Mouse (Mus musculus): ENCODE data around the gene 2210408I21Rik. TPM values are rescaled to one million over a fixed set of nuclear protein-coding genes. Genes with fewer than 3 reads are reported as not detected.

Gene 2210408I21Rik
- total RNA-seq, 2 experiments from 2014 or later, result 7.0 to 10.0 TPM

GRCm38 (mm10) chr13:77275172-77275747 lies 139.9 kb downstream of the 2210408I21Rik start:
- no peak for DNase-seq

DNA sequence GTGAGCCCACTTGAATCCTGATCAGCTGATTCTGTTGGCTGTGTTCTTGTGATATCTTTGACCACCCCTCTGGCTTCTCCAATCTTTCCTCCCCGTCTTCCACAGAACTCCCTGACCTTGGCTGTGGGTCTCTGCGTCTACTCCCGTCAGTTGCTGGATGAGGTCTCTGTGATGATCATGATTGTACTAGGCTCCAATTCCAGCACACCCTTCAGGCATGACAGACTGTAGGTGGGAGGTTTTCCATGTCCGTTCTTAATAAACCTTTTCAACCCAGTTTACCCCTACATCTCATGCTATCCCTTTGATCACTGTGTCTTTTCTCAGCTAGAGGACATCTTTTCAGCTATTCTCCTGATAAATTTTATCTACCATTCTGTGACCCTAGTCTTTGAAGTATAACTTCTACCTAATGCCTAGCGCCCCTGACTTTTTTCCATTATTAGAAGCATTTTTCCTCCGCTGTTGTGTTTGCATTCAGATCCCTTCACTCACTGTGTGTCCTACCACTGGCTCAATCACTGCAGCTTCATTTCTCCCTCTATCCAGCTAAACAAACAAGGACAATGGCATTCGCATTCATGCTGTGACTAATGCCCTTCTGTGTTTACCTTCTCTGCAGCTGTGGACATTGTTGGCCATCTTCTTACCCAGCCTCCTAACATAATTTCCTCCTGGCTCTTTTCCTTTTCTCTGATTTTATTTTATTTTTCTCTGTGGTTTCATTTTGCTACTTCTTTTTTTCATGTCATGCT lies 143.5 kb downstream of the 2210408I21Rik start:
- DNase-seq, result no peak

DNA sequence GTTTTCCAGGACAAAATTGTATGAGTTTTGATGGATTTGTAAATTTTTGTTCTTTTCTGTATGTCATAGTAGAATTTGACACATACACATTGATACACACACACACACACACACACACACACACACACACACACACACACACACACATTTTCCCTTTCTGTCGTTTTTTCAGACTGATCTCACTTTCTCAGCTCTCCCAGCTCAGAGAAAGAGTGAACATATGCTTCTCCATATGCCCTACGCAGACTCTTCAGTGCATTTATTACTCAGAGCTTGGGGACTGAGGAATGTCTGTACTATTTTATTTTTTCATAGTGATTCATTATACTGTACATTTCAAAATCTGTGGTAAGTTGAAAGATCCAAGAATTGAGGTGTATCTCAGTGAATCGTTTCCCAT lies 160.2 kb downstream of the 2210408I21Rik start:
- no peak for DNase-seq

- no peak for DNase-seq
These were observed 188.8 kb downstream of the 2210408I21Rik start for GRCm38 (mm10) chr13:77324101-77324500.

DNA sequence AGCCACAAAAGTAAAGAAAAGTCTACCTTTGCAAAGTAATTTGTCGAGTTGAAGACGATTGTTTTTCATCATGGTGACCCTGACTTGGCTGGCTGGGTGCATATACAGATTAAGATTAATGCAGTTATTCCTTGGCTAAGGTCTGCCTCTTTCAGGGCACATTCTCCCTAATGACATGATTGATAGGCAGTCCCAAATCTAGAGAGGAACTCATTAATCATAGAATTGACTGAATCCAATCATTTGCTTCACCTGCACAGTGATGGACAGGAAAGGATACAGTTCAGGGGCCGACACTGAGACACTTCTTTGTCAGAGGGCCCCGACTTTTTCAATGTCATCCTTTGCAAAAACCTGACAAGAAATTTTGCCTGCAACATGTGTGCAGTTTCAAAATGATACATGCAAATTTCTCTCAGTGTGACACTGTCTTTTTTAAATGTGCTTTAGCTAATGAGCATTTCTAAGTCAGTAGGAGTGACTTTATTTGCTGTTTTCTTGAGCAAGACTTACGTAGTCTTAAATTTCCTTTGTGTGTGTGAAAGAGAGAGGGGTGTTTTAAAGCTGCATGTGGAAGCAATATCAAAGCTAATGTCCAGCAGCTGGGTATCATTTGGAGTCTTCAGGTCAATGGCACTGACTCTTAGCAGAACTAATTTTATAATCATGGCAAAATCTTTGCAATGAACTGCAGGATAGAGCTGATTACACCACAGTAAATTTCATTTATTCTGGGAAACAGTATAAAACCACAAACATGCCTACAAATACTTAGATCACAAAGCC lies 191.0 kb downstream of the 2210408I21Rik start:
- no peak for DNase-seq

DNA sequence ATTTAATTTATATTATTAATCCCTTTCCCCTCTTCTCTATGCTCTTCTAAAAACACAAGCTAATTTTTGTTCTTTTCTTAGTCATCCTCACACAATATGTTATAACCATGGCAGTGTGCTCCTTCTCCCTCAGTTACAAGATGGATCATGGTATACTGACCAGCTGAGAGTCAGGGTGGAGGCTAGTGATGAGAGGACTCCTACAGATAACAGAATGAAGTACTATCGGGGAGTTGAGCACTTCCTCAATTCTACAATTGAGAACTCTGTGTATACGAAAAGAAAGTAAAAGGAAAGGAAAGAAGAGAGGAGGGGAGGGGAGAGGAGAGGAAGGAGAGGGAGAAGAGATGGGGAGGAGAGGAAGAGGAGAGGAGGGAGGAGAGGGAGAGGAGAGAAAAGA lies 206.8 kb downstream of the 2210408I21Rik start:
- DNase-seq, result no peak

DNA sequence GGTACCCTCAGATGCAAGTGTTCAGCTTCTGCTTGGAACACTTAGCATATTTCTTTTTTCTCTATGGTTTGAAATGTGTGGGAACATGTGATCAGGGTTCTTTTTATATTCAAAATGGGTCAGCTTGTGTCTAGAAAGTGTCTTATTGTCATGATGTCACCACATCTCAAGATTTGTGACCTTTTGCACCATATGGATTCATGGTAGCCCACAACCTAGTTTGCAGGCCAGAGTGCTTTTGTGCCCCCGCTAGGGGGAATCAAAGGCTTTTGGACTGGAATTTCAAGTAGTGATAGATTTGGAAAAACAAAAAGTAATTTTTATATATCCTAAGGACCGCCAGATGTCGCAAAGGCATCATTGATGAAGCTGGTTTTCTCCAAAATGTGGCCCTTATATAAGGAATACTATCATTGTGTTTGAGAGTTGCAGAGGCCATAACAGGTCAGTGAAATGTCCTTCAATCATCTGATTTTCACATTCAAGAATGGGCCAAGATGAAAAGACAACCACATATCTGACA lies 250.2 kb downstream of the 2210408I21Rik start:
- no peak for DNase-seq

DNA sequence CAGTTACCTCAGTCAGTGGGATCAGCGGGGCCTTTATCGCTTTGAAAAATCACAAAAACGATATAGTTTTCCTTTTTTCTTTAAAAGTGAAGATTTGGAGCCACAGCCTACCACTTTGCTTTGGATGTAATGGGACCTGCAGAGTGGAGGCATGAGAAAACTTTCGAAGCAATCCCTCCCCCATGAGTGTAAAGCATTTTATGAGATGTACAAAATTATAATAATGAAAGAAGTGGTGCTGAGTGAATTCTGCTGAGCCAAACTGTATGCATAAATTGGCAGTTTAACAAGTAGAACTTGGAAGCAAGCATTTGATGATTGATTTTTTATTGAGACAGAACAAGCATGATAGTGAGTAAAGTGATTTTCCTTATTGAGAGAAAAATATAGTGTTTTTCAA lies 250.7 kb downstream of the 2210408I21Rik start:
- no peak for DNase-seq

DNA sequence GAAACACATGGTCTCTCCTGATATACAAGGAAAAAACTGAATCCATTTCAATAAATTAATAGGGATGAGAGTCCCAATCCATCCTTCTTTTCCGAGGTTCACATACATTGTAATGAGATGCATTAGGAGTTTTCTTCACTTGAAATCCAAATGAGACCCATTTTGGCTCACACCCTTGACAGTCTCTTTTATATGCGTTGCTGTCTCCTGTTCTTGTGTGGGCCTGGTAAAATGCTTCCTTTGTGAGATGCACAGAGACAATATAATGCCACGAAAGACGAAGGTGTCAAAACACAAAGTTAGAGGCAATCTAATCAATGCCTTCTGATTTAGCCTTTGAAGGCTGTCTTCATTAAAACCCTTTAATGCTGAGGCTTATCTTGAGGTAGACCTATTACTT lies 252.8 kb downstream of the 2210408I21Rik start:
- no peak for DNase-seq

GRCm38 (mm10) chr13:77389209-77389608 lies 253.9 kb downstream of the 2210408I21Rik start:
- no peak for DNase-seq

DNA sequence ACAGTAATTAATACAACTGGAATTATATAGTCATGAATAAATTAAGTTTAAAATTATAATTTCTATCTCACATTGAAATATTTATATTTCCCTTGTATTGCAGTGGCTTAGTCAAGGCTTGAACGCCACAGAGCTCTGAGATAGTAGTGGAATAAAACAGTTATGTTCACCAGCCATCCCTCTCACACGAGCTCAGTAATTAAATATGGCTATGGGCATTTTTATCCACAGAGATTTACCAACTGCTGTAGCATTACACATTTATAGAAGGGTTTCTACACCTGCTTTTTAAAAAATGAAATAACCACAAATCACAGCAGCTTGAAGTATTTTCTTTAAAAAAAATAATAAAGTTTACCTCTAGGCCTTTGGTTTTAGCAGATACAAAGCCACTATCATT lies 261.0 kb downstream of the 2210408I21Rik start:
- DNase-seq, result no peak

GRCm38 (mm10) chr13:77396981-77397380 lies 261.6 kb downstream of the 2210408I21Rik start:
- no peak for DNase-seq

GRCm38 (mm10) chr13:77397646-77398045 lies 262.3 kb downstream of the 2210408I21Rik start:
- DNase-seq, result no peak

DNA sequence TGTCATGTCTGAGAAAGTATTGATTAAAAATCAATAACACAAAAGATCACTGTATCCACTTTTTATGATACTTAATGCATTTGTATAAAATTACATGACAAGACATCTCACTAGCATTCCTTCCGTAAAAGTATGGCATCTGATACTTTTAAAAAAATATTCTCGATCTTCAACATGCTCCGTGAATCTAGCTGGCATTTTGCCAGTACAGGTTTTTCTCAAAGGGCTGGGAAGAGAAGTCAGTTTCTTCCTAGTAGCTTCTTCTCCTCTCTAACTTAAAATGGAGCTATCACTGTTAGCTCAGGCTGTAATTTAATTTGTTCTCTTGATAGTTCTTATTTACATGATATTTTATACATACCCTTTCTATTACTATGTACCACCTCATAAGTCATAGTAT lies 263.1 kb downstream of the 2210408I21Rik start:
- no peak for DNase-seq

DNA sequence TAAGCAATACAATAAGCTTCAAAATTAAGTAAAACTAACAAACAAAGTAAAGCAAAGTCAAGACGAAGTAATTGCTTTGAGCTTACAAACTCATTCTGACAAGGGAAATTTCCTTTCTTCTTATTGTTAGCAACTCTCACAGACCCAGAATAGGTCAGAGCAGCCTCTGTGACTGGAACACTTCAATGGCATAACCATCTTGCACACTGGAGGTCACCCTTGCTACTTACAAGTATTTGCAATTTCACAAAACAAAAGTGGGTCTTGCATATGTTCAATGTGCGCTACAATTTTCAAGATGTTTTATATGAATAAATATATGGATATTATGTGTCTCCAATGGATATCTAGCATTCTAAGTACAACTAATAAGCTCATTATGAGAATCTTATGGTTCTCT lies 265.4 kb downstream of the 2210408I21Rik start:
- no peak for DNase-seq

DNA sequence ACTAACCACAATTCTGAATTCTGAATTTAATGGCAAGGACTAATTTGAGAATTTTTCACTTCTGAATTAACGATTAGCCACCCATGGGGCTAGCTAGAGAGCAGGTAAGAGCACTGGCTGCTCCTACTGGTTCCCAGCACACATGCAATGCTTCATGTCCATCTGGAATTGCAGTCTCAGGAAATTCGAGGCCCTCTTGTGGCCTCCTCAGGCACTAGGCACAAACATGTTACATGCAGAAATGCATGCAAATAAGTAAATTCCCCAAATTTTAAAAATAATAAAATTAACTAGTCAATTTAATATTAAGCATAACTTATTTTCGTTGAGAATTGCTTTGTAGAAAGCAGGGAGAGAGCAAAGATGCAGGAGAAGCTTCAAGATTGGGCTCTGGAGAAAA lies 273.2 kb downstream of the 2210408I21Rik start:
- no peak for DNase-seq

GRCm38 (mm10) chr13:77409804-77410203 lies 274.5 kb downstream of the 2210408I21Rik start:
- no peak for DNase-seq

DNA sequence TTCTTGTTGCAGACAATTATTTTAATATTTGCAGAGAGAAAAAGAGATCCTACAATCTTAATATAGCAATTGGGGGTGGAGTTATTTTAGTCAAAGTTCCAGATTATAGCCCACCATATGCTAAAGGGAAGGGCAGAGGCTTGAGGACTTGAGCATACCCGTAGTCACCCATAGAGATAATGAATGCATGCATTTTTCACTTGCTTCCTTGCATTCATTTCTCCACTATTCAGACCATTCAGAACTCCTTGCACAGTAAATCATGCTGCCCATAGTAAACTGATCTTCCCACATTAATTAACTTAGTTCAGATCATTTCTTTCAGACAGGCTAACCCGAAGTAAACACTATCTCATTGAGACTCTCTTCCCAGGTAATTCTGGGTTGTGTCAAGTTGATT lies 277.5 kb downstream of the 2210408I21Rik start:
- DNase-seq, result no peak

- DNase-seq, result no peak
These were observed 314.7 kb downstream of the 2210408I21Rik start for GRCm38 (mm10) chr13:77450007-77450567.

DNA sequence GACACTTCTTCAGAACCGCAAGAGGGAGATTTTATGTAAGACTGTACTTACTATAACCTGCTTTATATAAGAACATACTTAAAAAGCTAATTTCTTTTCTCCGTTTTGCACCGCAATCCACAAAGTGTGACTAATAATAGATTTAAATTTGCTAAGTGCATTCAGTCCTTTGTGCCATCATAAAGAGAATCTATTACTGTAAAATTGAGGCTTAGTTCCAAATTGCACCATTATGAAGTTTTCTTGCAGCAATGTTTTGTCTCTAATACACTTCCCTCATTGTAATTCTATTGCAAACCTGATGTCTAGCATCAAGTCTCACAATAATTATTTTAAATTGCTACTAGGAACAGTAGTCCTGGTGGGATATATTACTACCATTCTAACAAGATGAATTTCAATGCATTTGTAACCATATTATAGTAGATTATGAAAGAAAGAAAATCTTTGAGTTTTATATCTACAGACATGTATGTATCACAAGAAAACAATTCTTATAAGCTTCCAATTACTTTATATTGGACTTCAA lies 334.8 kb downstream of the 2210408I21Rik start:
- DNase-seq, result no peak

DNA sequence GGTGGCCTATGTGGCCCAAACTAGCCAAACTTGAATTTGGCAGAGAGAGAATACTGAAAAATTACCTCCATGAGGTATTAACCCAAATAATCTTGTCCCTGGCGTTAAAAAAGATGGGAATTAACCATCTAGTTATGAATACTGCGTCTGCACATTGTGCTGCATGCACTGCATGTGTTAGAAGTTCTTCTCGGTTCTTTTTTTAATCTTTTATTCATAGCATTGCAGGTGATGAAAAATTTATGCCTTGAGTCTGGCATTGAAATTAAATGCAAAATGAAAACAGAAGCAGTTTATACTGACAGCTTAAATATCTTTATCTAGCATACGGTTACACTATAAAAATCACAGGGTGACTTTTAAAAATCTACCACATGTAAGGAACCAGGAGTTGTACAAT lies 341.1 kb downstream of the 2210408I21Rik start:
- DNase-seq, result no peak

DNA sequence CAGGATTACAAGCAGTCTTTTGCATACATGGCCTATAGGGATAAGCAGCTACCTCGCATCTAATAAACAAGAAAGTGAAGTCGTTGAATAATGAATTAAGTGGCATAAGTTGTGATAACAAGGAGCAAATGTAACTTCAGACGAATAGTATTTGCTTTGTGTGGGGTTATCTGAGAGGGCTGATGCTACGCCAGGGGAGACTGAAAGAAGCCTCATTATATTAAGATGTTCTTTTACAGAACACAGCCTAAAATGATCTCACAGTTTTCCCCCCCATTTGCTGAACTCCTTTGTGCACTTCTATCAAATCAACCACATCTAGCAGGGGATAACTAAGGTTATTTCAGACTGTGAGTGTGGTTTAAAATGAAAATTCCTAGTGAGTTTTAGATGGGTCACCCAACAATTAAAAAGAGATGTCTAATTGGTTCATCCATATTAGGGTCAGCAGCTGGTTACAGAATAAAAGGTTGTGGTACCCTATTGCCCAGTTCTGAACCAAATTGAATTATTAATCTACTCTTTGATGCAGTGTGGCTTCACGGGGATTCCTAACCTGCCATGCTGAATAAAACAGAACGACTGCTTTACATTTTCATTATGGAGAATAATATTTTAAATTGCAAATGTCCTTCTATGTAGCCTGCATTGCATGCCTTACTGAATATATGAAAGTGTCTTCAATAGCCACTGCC lies 343.2 kb downstream of the 2210408I21Rik start:
- DNase-seq, result no peak
